Mouse (Mus musculus) cortical plate, adult 2 months (tissue): Measurements from ENCODE around the gene Sox13. TPM values are rescaled to one million over a fixed set of nuclear protein-coding genes. Genes with fewer than 3 reads are reported as not detected.
A peak's percentile ranks its signal among the peaks of the same experiment; 100 is the strongest.

ENCODE experiments used
- H3K27ac ChIP-seq: fragments of 200-500 bp; 2 replicates; pipeline ENCODE4 v1.5.1; 2012; ENCODE audit warnings: low read length, control low read depth, inconsistent platforms; ENCODE audit not compliant: insufficient read depth
- H3K4me1 ChIP-seq: fragments of 200-500 bp; 2 replicates; pipeline ENCODE4 v1.6.1; 2011; ENCODE audit warnings: low read length; ENCODE audit not compliant: control insufficient read depth, insufficient read depth
- H3K4me3 ChIP-seq: fragments of 200-500 bp; 2 replicates; pipeline ENCODE4 v1.5.1; 2011; ENCODE audit warnings: mild to moderate bottlenecking, low read length, control low read depth; ENCODE audit not compliant: insufficient read depth
- CTCF ChIP-seq: fragments of 200-500 bp; IDR thresholded peaks from 2 replicates; pipeline ENCODE4 v1.5.1; 2011; ENCODE audit warnings: mild to moderate bottlenecking, control low read depth, low read length; ENCODE audit not compliant: insufficient read depth; ENCODE audit errors: extremely low read depth
- POLR2A ChIP-seq: fragments of 200-500 bp; IDR thresholded peaks from 2 replicates; pipeline ENCODE4 v1.6.1; 2011; ENCODE audit warnings: mild to moderate bottlenecking, low read length, control low read depth; ENCODE audit not compliant: insufficient read depth; ENCODE audit errors: extremely low read depth
- polyA plus RNA-seq: library from polyadenylated mRNA; depleted of rRNA; stranded (reverse); fragments of >200 nt; gene quantifications from 2 replicates; pipeline ENCODE4 v1.2.3, GENCODE M21; 2012

Gene Sox13
- polyA plus RNA-seq, 1 experiment, result 13.4 TPM

DNA sequence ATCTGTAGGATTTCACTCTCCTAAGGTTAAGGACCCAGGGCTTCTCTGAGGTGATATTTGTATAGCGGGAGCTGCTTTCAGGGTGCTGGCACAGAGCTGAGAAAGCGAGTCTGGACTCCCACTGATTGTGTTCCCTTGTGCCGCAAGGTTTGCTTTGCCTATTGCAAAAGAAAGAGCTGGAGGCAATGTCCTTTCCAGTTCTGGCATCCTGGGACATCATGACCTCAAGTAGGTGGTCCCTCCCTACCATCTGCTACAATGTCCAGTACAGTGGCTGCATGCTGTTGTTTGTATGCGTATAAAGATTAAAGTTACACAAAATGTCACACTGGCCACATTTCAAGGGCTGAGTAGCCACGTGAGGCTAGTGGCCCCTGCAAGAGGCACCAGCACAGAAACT lies 62.1 kb downstream of the Sox13 start:
- Histone ChIP-seq H3K4me3 (no peak overlapping the region), H3K4me1 (no peaks in the 10 kb centered on the region), H3K27ac (no peak overlapping the region)
- TF ChIP-seq CTCF (no peak), POLR2A (no peak)

DNA sequence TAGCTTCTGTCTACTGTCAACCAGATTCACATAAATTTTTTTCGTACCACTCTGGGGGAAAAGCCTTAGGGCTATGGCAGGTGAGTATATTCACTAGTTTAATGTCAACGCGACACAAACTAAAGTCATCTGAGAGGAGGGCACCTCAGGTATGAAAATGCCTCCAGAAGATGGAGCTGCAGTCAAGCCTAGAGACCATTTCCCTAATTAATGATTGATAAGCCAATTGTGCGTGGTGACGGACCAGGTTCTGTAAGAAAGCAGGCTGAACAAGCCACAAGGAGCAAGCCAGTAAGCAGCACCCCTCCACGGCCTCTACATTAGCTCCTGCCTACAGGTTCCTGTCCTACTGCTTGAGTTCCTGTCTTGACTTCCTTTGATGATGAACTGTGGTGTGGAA lies 63.2 kb downstream of the Sox13 start:
- no peak for TF ChIP-seq POLR2A
- no peak for TF ChIP-seq CTCF
- Histone ChIP-seq H3K27ac (no peak overlapping the region), H3K4me3 (no peak overlapping the region), H3K4me1 (no peaks in the 10 kb centered on the region)

DNA sequence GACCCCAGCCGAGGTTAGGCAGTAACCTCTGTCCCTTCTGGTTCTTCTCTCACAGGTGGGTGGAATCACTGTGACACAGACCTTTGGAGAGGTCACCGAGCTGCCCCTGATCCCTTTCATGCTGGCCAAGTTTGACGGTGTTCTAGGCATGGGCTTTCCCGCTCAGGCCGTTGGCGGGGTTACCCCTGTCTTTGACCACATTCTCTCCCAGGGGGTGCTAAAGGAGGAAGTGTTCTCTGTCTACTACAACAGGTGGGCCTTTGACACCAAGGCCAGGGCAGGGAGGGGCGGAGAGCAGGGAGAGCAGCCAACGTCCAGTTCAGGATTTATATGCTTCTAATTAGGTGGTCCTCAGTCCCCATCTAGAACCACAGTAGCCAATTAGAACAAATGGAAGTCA lies 67.8 kb downstream of the Sox13 start:
- TF ChIP-seq CTCF (no peak), POLR2A (no peak)
- Histone ChIP-seq H3K4me1 (no peaks in the 10 kb centered on the region), H3K4me3 (no peak overlapping the region), H3K27ac (no peak overlapping the region)

DNA sequence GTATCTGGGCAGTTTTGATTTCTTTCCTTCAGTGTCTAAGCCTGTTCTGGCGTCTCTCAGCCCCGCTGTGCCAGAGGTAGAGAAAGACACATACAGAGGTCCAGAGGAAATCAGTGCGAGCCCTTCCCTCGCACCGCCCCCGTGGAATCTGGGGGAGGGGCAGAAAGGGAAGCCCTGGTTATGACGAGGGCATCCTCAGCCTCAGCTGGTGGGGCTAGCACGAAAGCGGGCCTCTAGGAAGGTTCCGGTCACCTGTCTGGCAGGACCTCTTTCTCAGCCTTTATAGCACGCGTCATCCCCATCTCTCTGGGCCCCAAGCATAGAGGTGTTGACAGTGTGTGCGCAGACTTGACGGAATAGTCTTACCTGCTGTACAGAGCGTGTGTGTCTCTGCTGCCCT lies 68.3 kb downstream of the Sox13 start:
- H3K27ac ChIP-seq, result no peak overlapping the region
- no peaks in the 10 kb centered on the region for H3K4me1 ChIP-seq
- no peak for TF ChIP-seq POLR2A
- TF ChIP-seq CTCF, result no peak
- H3K4me3 ChIP-seq, result no peak overlapping the region

DNA sequence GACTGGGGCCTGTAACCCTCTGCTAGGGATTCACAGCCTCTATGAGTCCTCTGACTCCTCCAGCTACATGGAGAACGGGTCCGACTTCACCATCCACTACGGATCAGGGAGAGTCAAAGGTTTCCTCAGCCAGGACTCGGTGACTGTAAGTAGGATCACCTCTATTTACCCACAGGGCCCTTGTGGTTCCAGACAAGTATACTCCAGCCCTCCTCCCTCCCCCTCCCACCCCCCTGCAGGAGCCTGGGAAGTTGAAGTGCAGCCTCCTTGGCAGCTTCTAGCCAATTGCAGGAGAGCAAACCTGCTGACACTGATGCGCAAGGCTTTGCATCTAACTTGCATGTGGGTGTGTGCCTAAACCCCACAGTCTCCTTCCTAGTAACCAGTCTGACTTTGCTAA lies 68.7 kb downstream of the Sox13 start:
- Histone ChIP-seq H3K27ac (no peak overlapping the region), H3K4me3 (no peak overlapping the region), H3K4me1 (no peaks in the 10 kb centered on the region)
- TF ChIP-seq CTCF (no peak), POLR2A (no peak)

DNA sequence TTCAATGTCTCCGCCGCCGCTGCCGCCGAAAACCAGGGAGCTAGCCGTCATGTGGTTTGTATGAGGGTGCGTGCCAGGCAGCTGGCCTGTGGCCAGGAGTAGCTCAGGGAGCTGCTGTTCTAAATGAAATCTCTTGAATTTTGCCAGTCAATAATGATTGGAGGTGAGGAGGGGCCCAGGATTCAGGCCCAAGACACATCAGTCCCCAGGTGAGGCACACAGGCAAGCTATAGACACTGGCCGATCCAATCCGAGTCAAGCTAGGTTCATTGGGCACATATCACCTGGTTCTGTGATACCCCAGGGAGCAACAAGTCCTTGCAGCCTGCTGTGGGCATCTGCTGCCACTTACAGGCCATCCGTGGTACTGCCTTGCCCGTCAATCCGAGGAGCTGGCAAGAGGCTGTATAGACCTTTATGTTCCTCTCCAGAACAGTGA lies 70.8 kb downstream of the Sox13 start:
- peak; percentile 100 for TF ChIP-seq CTCF
- no peak for TF ChIP-seq POLR2A
- H3K27ac ChIP-seq, result no peak overlapping the region
- H3K4me1 ChIP-seq, result no peaks in the 10 kb centered on the region
- no peak overlapping the region for H3K4me3 ChIP-seq

DNA sequence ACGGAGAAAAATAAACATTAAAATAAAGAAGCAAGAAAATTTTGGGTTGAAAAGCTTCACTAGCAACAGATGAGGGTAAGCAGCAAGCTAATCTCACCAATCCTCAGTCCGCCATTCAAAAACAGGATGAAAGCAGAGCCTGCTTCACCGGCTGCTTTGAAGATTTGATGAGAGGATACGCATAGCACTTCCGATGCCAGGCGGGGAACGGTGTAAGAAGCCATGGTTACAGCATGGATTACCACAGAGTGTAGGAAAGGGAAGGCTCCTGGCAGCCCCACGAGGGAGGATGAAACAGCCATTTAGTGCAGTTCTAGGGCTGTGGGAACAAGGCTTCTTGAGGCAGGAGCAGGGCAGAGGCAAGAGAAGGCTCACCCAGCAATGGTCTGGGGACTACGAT lies 72.4 kb downstream of the Sox13 start:
- Histone ChIP-seq H3K27ac (no peak overlapping the region), H3K4me1 (no peaks in the 10 kb centered on the region), H3K4me3 (no peak overlapping the region)
- no peak for TF ChIP-seq POLR2A
- no peak for TF ChIP-seq CTCF

DNA sequence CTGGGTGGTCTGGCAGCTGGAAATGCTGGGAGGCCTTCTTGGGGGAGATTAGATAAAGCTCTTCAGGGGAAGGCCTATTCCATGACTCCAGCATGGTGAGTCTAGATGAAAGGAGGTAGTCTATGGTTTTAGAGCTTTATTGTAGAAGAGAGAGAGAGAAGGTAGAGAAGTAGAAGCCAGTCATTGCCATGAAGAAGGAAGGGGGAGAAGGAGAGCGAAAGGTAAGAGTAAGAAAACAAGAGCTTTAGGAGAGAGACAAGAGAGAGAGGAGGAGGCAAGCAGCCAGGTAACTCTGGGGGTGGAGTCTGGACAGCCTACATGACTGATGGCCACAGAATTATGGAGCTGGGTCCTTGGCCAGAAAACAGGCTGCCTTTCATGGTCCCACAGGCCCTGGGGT lies 74.0 kb downstream of the Sox13 start, which contains the start of gene Ren1:
Gene Ren1, plus strand, starts transcription at position 301 of the 400 bp plus-strand sequence.
- TF ChIP-seq CTCF, result no peak
- no peak for TF ChIP-seq POLR2A
- Histone ChIP-seq H3K27ac (no peak within 1 kb of the TSS), H3K4me1 (no peaks in the 10 kb centered on the region), H3K4me3 (no peak within 1 kb of the TSS)

DNA sequence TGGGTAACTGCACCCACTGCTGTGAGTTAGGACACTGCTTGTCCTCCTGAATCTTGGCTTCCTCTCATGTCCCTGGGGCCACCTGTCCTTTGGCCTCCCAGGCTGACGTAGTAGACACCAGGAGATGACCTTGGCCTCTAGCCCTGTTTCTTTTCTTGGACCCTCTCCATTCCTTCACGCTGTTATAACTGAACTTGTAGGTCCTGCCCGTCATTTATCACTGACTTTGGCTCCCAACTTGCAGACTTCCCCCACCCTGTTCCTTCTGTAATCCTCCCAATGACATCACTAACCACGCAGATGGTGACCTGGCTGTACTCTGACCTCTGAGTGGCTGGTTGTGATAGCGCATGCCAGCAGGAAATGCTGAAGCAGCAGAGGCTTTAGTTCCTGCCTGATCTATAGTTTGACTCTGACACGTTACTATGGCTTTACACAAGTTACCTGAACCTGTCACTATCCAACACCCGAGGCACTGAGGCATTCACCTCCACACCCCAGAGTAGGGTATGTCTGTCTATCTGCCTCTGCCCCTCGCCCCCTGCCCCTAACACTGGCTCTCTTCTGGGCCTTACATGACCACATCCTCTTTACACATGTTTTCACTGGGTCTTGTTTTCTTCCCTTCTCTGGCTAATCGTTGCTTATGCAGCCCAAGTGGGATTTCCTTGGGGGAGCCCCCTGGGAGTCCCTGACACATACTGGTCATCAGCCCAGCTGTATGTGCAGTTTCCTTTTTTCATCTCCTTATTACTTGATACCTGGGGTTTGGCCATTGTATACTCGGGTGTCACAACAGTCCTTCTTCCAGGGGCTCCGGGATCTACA lies 76.3 kb downstream of the Sox13 start:
- H3K27ac ChIP-seq, result no peak overlapping the region
- no peak overlapping the region for H3K4me3 ChIP-seq
- no peaks in the 10 kb centered on the region for H3K4me1 ChIP-seq
- TF ChIP-seq CTCF, result no peak
- TF ChIP-seq POLR2A, result no peak

DNA sequence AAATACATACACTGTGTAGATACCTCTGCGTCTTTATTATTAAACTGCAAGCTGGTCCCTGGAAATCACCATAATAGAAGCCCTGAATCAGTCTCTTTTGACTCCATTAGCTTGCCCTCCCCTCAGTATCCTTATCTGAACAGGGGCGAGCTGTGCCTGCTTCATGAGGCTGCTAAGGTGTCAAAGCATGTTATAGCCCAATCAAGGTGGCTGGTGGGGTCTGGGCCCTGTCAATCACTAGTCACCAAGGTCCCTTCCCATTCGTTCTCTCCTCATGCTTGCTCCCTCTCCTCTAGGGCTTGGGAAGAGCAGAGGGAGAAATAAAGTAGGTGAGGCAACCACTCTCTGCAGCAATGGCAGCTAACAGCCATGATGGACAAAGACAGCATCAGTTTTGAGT lies 77.0 kb downstream of the Sox13 start:
- Histone ChIP-seq H3K4me1 (no peaks in the 10 kb centered on the region), H3K4me3 (no peak overlapping the region), H3K27ac (no peak overlapping the region)
- no peak for TF ChIP-seq CTCF
- TF ChIP-seq POLR2A, result no peak
